Mouse (Mus musculus): ENCODE data around the gene Iqsec1.

Iqsec1 gene

GRCm38 (mm10) chr6:90988648-90989317 is at the start of gene Iqsec1:
Gene Iqsec1 (minus strand): TSS chr6:90988685.
- peak; percentile 91 for DNase-seq

GRCm38 (mm10) chr6:91028256-91028655 is 39.8 kb upstream of the Iqsec1 start:
- DNase-seq, result no peak

GRCm38 (mm10) chr6:91020810-91021209 is 32.3 kb upstream of the Iqsec1 start:
- DNase-seq, result peak; percentile 15 to 28

GRCm38 (mm10) chr6:91016600-91017230 is 28.2 kb upstream of the Iqsec1 start:
- DNase-seq, result no peak

- no peak for DNase-seq
These were observed 25.9 kb upstream of the Iqsec1 start for GRCm38 (mm10) chr6:91014198-91014958.

- DNase-seq, result no peak
These were observed 24.0 kb upstream of the Iqsec1 start for GRCm38 (mm10) chr6:91012458-91012857.

GRCm38 (mm10) chr6:91011568-91011967 is 23.1 kb upstream of the Iqsec1 start:
- DNase-seq, result no peak

- DNase-seq, result no peak
These were observed 19.9 kb upstream of the Iqsec1 start for GRCm38 (mm10) chr6:91008284-91008830.

- no peak for DNase-seq
These were observed 18.7 kb upstream of the Iqsec1 start for GRCm38 (mm10) chr6:91007207-91007606.

- DNase-seq, result no peak
These were observed 15.7 kb upstream of the Iqsec1 start for GRCm38 (mm10) chr6:91004157-91004556.

- no peak for DNase-seq
These were observed 15.0 kb upstream of the Iqsec1 start for GRCm38 (mm10) chr6:91003310-91003995.

GRCm38 (mm10) chr6:91001566-91001965 is 13.1 kb upstream of the Iqsec1 start:
- DNase-seq, result no peak

GRCm38 (mm10) chr6:91000819-91001525 is 12.5 kb upstream of the Iqsec1 start:
- no peak for DNase-seq

- no peak for DNase-seq
These were observed 10.7 kb upstream of the Iqsec1 start for GRCm38 (mm10) chr6:90999176-90999575.

- no peak for DNase-seq
These were observed 8.5 kb upstream of the Iqsec1 start for GRCm38 (mm10) chr6:90997025-90997424.

- DNase-seq, result no peak
These were observed 7.7 kb upstream of the Iqsec1 start for GRCm38 (mm10) chr6:90996181-90996580.

- no peak for DNase-seq
These were observed 223 bp downstream of the Iqsec1 start for GRCm38 (mm10) chr6:90988299-90988625.

GRCm38 (mm10) chr6:90987561-90988298 is 755 bp downstream of the Iqsec1 start:
- DNase-seq, result peak in 1 of 2 experiments; percentile 41

GRCm38 (mm10) chr6:90984101-90984500 is 4.4 kb downstream of the Iqsec1 start:
- no peak for DNase-seq

- DNase-seq, result no peak
These were observed 14.2 kb downstream of the Iqsec1 start for GRCm38 (mm10) chr6:90974279-90974678.

GRCm38 (mm10) chr6:90969341-90969871 is 19.1 kb downstream of the Iqsec1 start:
- DNase-seq, result no peak
